Mouse (Mus musculus) bone marrow, adult 2 months (tissue): Measurements from ENCODE around the gene Trpm8.

Experiments
- CTCF ChIP-seq: fragments of 200-500 bp; IDR thresholded peaks from 2 replicates; pipeline ENCODE4 v1.5.1; 2011; ENCODE audit warnings: low read length, control low read depth; ENCODE audit not compliant: control insufficient read depth, insufficient read depth
- POLR2A ChIP-seq: fragments of 200-500 bp; IDR thresholded peaks from 2 replicates; pipeline ENCODE4 v1.6.1; 2011; ENCODE audit warnings: low read depth, mild to moderate bottlenecking, control low read depth, low read length, borderline replicate concordance; ENCODE audit not compliant: control insufficient read depth

- TF ChIP-seq CTCF (no peak), POLR2A (no peak)
Measured at GRCm38 (mm10) chr1:88434057-88434456, 156.6 kb downstream of the Trpm8 start.
